Mouse (Mus musculus) layer of hippocampus, postnatal 10 days (tissue): Measurements from ENCODE around the gene Riok2. TPM values are rescaled to one million over a fixed set of nuclear protein-coding genes. Genes with fewer than 3 reads are reported as not detected.
"Not testable (repeated sequence)": the region's sequence is repeated elsewhere in the genome, so short reads cannot be mapped to it uniquely, and the experiment has no call there.

ENCODE experiments used
- DNase-seq, 2 experiments: peaks; one replicate each; pipeline ENCODE4 v3.0.0; 2021; ENCODE audit warnings: low spot score in 2 of 2
- long read RNA-seq: library from polyadenylated mRNA; stranded (forward); transcript quantifications from one replicate; pipeline ENCODE4 v2.0.0, GENCODE M21; 2023
- total RNA-seq, 2 experiments: library from RNA; stranded (reverse); gene quantifications; 2 replicates each; pipeline ENCODE4 v1.2.3; 2021

The Riok2 gene
- 10 to 100 TPM; 19.3 to 21.0 TPM for total RNA-seq
- long read RNA-seq, transcript Riok2-201 (10 exons, 3,220 nt) = major isoform, 16 of 19 reads
- long read RNA-seq, partial matches to known transcripts = 2 of 19 reads
- long read RNA-seq, other reads (novel, unspliced or antisense) = 1 of 19 reads

DNA sequence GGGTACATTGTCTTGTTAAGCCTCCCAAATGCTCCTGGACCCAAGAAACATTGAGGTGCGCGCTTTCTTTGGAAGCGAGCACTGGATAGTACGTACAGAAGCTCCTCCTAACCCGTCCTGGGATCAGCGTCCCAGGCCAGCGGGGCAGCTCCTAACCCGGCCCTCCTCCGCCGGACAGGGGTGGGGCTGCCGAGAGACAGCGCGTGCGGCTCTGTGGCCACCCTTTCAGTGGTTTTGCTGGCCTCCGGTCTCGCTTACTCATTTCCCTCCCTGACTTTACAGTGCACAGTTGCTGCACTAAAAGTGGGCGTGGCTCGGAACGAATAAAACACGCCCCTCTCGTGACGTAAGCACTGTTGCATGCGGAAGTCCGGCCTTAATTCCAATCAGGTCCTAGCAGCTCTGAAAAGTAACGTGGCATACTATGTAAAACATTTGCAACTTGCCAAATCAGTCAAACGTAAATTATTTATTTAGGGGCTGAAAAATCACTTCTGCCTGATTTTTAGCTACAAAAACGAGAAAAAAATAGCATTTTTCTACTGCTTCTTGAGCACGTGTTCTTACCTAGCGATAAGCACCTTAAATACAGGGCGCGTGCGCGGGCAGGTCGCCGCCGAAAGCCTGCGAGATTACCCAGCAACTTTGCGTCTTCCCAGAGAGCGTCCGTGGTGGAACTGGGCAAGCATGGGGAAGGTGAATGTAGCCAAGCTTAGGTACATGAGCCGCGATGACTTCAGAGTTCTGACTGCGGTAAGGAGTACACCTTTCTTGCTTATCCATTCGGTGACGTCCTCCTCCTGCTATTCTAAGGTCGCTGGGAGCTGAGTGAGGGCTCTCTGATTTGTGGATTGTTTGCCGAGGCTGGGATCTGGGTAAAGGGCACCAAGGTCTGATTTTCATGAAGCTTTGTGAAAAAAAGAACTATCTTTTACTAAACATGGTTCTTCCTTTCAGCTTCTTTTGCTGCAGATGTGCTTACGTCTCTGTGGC is at the start of gene Riok2:
Gene Riok2, plus strand, starts transcription at position 392 of the 993 bp plus-strand sequence.
- peak; percentile 91 to 93 for DNase-seq

DNA sequence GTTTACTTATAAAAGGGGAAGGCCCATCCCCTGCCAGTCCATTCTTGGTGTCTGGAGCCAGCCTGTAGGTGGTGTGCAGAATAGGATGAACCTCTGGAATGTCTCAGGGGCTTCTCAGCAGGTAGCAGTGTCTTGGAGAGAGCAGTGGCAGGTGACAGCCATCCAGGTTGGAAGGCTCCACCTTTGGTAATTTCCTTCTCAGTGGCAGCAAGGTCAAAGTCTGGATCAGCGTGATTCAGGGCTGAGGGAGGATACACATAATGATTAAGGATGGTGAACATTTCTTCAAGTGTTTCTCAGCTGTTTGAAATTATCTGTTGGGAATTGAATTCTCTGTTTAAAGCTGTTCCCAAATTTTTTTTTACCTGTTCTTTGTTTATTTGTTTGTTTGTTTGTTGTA is 48.1 kb upstream of the Riok2 start:
- not testable (repeated sequence) for DNase-seq

DNA sequence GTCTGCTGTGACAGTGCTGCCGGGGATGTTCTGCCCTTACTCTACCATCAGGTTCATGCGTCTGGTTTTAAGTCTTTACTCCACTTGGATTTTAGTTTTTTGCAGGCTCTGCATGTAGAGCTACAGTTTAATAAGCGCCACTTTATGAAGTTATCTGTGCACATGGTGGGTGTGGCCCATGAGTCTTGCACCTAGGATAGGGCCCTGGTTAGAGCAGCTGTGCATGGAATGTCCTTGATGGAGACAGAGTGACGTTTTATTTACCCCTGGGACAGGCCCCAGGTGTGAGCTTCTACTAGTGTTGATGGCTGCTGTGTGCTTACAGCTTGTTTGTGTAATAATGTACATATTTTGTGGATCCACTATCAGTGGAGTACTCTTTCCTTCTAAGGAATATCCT is 47.5 kb upstream of the Riok2 start:
- no peak for DNase-seq

DNA sequence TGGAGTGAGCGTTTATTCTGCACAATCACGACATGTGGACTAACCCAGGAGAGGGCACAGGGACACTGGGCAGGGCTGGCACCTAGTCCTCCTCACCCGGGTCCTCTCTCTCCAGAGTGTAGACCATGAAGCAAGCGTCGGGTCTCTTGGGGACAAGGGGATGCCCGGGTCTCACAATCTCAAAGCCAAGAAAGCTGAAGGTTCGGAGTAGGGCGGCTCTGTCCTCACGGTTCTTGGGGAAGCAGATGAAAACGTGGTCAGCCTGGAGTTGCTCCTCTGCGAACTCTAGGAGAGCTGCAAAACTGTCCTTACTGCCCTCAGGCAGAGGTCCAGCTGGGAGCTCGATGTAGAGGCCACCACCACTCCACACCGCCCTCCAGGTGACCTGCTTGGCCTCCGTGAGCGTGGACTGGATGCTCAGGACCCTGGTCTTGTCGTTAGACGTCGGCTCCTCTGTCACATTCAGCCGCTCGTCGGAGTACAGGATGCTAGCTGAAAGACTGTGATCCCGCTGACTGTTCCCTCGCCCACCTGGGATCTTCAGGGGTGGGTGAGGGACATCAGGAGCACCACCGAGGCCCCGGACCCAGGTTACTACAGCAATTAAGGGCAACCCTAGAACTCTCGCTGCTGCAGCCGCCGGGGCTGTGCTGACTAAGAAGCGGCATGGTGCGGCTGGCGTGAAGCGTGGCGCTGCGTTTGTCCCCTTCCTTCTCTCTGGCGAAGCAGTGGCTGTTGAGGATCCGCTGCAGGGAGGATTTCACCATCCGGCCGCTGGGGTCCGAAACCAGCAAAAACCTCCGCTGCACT is 28.5 kb upstream of the Riok2 start:
- peak in 1 of 2 experiments; percentile 10 for DNase-seq

DNA sequence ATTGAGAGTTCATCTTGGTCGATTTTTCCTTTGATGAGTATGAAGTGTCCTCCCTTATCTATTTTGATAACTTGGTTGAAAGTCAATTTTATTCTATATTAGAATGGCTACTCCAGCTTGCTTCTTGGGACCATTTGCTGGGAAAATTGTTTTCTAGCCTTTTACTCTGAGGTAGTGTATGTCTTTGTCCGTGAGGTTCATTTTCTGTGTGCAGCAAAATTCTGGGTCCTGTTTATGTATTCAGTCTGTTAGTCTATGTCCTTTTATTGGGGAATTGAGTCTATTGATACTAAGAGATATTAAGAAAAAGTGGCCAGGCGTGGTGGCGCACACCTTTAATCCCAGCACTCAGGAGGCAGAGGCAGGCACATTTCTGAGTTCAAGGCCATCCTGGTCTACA is 27.8 kb upstream of the Riok2 start:
- not testable (repeated sequence) for DNase-seq

DNA sequence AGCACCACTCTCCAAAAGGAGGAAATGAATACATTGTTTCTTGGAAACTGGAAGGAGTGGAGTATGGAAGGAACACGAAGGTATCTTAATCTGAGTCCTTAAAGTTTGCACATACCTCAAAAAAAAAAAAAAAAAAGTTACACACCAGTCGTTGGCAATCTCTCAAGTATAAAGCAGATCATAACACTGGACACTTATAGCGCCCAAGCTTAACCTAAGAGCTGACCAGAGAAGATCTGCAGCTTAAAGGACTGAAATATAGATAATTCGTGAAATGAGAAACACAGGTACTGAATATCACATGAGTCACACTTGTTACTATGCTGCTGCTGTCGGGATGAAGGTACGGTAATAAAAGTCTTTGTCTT is 575 bp upstream of the Riok2 start:
- no peak for DNase-seq

DNA sequence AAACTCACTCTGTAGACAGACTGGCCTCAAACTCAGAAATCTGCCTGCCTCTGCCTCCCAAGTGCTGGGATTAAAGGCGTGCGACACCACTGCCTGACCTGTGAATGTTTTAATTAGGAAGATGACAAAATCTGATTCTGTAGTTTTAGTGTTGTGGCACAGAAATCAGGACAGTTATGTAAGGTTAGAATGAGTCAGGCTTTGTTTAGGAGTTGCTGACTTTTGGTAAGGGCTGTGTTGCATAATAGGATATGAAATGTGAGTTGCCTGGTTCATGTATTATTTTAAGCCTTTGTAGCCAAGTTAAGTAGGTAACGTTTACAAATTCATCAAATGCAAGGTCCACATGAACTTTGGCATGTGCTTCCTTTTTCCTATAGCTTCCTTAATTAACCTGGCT is 1.5 kb downstream of the Riok2 start:
- DNase-seq = no peak

DNA sequence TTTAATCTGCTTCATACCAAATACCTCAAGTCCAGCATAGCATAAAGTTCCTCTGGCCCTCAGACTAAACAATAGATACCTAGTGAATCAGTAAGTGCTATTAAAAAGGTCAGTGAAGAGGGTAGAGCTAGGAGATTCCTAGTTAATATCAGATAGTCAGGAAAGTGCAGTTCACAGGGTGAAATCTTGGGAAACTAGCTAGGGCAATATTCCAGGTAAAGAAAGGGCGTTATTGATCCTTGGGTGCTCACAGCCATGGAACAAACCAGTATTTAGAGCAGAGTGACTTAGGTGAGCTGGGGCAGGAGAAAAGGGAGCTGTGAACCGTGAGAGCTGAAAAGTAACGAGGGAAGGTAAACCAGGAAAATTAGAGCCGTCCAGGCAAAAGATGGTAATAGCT is 9.6 kb downstream of the Riok2 start:
- DNase-seq = no peak

DNA sequence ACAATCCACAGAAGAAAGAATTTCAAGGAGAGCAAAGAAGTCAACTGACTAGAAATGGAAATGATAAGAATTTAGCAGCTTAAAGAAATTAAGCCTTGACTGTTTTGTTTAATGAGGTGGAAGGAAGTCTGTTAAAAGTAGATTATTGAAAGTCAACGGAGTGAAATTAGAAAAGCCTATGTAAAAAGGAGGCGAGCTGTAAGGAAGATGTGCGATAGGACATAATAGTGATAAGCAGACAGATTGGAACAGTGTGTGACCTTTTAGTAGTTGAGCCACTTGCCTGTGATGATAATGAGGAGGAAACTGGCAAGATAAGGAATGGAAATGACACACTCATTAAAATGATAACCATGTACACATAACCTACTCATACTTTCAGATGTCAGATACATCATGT is 10.4 kb downstream of the Riok2 start:
- no peak for DNase-seq

DNA sequence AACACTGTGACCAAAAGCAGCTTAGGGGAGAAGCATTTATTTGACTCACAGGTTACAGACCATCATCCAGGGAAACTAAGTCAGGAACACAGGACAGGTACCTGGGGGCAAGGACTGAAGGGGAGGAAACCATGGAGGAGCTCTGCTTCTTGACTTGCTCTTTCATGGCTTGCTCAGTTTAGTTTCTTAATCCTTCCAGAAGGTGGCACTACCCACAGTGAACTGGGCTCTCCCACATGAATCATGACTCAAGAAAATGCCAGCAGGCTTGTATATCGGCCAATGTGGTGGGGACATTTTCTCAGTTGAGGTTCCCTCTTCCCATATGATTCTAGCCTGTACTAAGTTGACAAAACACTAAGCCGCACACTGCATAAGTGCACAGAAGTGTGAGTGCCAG is 12.0 kb downstream of the Riok2 start:
- no peak for DNase-seq

DNA sequence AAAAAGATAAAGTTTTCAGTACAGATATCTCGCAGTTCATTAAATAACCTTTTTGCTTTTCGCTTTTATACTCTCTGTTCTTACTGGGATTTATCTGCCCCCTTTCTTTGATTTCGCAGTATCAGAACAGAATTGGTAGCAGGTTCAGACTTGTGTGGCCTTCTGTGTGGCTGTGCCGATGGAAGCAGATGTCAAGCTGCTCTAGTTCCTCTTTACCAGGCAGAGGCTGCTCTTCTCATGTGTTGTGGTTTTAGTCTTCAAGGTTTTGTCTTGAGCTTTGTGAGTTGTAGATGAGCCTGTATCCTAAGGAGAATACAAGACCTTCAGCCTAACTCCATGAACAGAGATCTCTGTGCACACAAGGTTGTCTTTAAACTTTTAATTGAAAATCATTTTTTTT is 17.7 kb downstream of the Riok2 start:
- DNase-seq = no peak

DNA sequence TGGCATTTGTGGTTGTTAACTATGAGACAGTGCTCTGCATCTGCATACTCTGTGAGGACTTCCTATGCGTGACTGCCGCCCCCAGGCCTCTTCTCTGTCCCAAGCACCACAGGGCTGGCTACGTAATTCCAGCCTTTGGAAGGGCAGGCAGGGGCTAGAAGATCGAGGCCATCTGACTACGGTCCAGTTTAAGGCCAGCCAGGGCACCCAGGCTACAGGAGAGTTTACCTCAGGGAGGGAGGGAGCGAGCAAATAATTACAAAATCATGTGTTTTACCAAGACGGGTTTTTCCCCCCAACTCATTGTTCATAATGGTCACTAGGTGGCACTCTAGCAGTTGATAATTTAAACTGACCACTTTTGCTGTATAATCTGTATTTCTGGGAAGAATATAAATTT is 18.8 kb downstream of the Riok2 start:
- no peak for DNase-seq

DNA sequence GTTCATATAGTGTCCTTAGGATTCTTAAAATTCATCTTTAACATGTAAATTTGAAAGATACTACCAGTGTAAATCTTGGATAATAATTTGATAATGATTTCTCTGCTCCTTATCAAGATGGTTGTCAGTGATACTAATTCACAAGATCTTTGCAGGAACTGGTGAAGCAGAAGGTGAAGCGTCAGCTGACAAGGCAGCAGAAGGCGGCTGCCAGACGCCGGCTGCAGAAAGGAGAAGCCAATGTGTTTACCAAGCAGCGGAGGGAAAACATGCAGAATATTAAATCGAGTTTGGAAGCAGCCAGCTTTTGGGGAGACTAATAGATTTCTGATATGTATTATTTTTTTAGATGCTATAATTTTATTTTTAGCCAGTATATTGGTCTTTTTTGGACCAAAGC is 19.2 kb downstream of the Riok2 start:
- DNase-seq = no peak

DNA sequence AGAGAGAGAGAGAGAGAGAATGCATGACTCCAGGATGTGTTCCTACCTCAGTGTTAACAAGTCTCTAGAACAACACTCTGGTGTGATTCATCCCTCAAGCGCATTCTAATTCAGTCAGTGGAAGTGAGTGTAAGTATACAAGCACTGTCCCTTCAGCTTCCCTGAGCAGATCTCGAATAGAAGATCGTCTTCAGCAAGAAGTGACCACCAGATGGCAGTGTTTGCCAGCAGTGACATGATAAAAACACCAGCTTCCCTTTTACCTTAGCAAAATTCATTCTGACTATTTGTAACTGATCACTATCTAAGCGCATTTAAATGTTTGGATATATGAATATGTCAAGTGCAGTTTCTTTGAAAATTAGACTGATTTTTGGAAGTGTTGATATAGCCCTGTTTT is 20.2 kb downstream of the Riok2 start:
- DNase-seq = peak; percentile 85 to 87

DNA sequence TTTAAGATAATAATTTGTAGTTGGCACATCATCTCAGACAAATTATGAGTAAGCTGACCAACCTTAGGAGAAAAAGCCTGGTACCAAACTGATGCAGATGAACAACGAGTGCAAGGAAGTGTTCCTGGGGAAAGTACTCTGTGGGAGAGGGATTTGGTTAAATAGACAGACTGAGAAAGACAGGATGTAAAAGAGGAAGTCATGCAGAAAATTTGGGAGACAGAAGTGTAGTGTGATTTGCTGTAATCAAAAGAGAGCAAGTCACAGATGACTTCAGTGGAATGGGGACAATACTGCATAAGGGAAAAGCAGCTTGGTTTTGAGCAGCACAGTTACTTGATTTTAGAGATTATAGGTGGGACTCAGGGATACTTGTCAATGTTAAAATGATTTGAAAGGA is 22.8 kb downstream of the Riok2 start:
- no peak for DNase-seq

DNA sequence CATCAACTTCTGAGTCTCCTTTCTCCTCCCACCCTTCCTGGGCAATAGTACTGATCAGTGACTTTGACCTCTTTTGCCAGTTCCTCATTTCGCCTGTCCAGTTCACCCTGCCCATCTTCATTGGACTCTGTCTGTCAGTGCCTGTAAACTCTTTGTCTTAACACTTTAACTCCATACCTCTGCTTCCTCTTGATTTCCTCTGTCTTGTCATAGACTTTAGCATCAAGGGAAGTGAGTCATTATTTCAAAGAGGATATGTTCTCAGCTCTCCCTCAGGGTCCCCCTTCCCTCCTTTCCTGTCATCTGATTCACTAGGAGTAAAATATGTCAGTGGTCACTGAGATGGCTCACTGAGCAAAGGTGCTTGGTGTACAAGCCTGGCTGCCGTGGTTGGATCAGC is 24.6 kb downstream of the Riok2 start:
- no peak for DNase-seq

DNA sequence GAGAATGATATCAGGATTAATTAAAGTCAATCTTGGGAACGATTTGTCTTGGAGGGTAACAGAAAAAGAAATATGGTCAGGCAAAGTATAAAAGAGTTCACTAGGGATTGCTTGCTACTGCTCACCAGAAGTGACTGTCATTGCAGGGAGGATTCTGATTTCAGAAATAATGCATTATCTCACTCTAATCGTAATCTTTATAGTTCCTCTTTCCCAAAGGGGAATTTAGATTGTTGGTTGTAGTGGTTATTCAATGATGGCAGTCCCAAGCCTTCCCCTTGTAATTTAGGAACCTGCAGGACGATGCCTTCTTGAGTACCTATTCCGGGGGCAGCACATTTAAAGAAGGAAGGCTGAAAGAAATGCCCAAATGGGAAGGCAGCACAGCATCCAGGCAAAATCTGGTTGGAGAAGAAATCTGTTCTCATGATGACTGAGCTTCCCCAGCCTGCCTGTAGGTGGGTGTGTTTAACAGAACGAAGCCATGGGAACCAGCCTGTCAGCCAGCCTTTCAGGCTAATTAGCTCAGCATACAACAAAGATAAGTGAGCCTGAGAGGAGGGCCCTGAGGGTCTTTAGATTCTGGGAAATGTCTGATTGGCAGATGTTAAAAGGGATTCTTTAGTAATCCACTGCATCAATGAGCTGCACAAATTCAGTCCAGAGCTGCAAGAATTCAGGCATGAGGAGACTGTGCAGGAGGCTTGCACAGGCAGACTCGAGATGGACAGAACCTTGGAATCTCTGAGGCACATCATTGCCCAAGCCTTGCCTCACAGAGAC is 28.3 kb downstream of the Riok2 start, which contains the start of gene Lix1:
Gene Lix1, plus strand, starts transcription at position 451 of the 783 bp plus-strand sequence.
- DNase-seq = peak; percentile 71 to 77

DNA sequence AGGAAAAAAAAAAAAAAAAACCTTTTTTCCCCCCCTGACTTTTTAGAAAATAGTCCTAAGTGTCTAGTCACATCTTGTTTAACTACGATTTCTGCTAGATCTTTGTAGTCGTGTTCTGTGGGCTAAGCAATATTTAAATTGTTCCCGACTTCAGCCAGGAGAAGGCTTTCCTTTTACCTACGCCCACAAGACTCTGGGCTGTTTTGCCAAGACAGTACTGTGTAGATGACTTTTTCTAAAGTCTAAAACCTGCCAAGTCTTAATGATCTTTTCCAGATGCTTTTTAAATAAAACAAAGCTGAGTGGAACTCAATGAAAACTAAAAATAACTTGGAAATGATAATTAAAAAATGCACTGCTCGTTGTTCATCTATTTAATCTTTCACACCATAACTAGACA is 28.9 kb downstream of the Riok2 start:
- DNase-seq = no peak

DNA sequence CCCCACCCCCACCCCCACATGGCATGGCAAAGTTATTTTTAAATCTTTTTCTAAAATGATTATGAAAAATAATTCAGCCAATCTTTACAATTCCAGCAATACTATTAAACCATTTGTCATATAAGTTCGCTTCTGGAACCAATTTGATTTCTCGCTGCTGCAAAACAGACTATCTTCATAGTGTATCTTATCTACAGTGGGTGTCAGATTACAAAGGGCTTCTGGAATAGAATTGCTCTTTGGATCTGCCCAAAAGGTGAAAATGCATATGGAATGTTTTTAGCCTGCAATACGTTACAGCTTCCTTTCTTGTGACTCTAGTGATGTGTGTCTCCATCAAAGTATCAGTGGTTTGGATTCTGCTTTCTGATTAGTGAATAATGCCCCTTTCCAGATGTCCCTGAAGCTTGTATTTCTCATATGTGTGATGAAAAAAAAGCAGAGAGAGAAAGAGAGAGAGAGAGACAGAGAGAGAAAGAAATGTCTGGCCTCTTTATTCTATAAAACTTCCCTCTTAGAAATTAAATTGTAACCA is 29.5 kb downstream of the Riok2 start:
- DNase-seq = no peak

DNA sequence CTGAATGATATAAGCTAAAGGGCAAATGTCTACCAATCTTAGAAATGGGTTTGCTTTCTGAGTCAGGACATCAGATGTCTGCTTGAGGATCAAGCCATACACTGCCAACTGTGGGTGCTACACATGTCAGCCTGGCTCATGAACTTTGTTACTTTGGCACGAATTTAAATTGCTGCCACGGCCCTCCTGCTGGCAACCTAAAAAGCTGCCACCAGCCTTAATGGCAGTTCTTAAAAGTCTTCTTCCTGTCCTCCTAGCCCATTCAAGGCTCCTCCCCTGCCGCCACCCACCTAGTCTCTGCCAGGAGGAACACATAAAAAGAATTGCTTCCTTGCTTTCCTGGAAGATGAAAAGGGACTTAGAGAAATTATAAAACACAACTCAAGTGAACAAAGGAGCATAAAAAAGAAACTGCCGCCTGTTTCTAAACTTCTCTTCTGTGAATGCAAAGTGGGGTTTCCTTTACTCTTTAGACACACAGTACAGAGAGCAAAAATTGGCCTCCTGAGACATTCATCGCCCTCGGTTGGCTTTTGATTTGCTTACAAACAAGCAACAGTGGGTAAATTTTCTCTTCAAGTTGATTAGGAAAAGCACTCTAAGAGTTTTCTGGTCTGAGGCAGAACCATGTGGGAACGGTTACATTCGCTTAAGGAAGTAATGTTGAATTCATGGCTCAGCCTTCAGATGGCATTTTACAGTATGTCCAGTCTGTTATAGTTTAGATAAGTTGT is 30.9 kb downstream of the Riok2 start:
- DNase-seq = no peak
